Mouse (Mus musculus) liver, embryonic 11.5 days (tissue): Measurements from ENCODE around the gene Best1. TPM values are rescaled to one million over a fixed set of nuclear protein-coding genes. Genes with fewer than 3 reads are reported as not detected.

Source experiments
- ATAC-seq: fragments of 200-750 bp; cut with Nextera tagmentation; replicated peaks from 2 replicates; pipeline ENCODE4 v1.8.0; 2017; ENCODE audit warnings: moderate number of reproducible peaks, mild to moderate bottlenecking, moderate TSS enrichment, moderate library complexity; ENCODE audit not compliant: low FRiP score
- DNase-seq: peaks from one replicate; pipeline ENCODE4 v3.0.0-alpha.2; 2017; ENCODE audit warnings: low spot score
- H3K27ac ChIP-seq: fragments of 300-500 bp; sonication (generic); 2 replicates; pipeline ENCODE4 v1.5.1; 2014; ENCODE audit warnings: mild to moderate bottlenecking, low read depth, low read length, control low read depth
- H3K27me3 ChIP-seq: fragments of 300-500 bp; sonication (generic); replicated peaks from 2 replicates; pipeline ENCODE4 v1.6.1; 2014; ENCODE audit warnings: low read length, mixed read lengths; ENCODE audit not compliant: control insufficient read depth, insufficient read depth
- H3K36me3 ChIP-seq: fragments of 300-500 bp; sonication (generic); 2 replicates; pipeline ENCODE4 v1.6.1; 2014; ENCODE audit warnings: mild to moderate bottlenecking, low read length, moderate library complexity, mixed read lengths; ENCODE audit not compliant: control insufficient read depth, insufficient read depth
- H3K4me1 ChIP-seq: fragments of 300-500 bp; sonication (generic); replicated peaks from 2 replicates; pipeline ENCODE4 v1.6.1; 2014; ENCODE audit warnings: low read length, mixed read lengths; ENCODE audit not compliant: control insufficient read depth, insufficient read depth
- H3K4me2 ChIP-seq: fragments of 300-500 bp; sonication (generic); 2 replicates; pipeline ENCODE4 v1.6.1; 2014; ENCODE audit warnings: mild to moderate bottlenecking, control low read depth, moderate library complexity
- H3K4me3 ChIP-seq: fragments of 300-500 bp; sonication (generic); 2 replicates; pipeline ENCODE4 v1.5.1; 2014; ENCODE audit warnings: low read depth, low read length, control low read depth
- H3K9ac ChIP-seq: fragments of 300-500 bp; sonication (generic); 2 replicates; pipeline ENCODE4 v1.6.1; 2014; ENCODE audit warnings: low read depth, low read length, control low read depth
- H3K9me3 ChIP-seq: fragments of 300-500 bp; sonication (generic); 2 replicates; pipeline ENCODE4 v1.6.1; 2016; ENCODE audit warnings: low read length, inconsistent platforms, mixed read lengths; ENCODE audit not compliant: control insufficient read depth
- WGBS: fragments of 180-500 bp; shearing (Covaris S2); extraction: QIAGEN DNeasy Blood & Tissue Kit; methylation state at CpG from one replicate; pipeline ENCODE4 v1.1.7; 2014; 5-methylcytosine and 5-hydroxymethylcytosine counted together
- polyA plus RNA-seq: library from polyadenylated mRNA; unstranded; fragments of >200 nt; fragmentation: Nextera tagmentation; extraction: Ambion mirVana; gene quantifications from 2 replicates; pipeline ENCODE4 v1.2.1, GENCODE M21; 2014

Best1 gene
- polyA plus RNA-seq, 1 experiment from 2014 or later, result 0.59 TPM

DNA sequence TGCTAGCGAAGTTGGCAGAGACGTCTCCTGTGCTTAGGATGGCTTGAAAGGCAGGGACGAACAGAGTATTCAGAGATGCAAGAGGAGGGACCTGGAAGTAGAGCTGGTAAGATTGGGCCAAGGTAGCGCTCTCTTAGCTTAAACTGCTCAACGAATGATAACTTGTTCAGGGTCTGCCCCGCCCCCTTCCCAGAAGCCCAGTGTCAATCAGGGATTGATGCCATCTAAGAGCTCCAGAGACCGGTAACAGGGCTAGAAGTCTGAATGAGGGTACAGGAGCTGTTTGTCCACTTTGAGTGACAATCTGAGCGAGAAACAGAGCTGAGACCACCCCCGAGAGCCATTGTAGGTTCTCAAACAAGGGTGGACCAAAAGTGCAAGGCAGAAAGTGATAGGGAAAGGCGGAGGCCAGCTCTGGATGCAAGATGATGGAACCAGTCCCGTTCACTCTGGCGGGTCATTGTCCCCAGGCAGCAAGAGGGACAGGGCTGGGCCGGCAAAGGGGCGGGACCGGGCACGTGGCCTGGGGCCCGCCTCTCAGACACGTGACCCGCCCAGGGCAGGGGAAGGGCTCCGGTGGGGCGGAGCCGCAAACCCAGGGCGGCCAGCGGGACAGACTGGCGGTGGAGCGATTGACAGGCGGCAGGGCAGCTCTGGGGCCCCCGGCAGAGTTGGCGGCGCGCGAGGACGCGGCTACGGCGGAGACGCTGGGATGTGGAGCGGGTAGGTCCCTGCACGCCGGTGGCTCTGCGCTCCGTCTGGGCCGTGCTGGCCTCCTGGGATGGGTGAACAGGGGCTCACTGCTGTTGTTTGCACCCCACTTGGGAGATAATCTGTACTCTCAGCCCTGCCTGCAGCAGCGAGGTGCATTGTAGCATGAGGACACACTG, 16.4 kb upstream of the Best1 start:
- 6% methylated on average over 44 of the region's 44 CpGs for WGBS
- peak; percentile 93 for DNase-seq
- peak; percentile 86 for ATAC-seq
- H3K9me3 ChIP-seq, result no peaks in the 10 kb centered on the region
- H3K4me3 ChIP-seq, result peak overlapping the region; percentile 69
- H3K4me2 ChIP-seq, result peak overlapping the region; percentile 100
- H3K27me3 ChIP-seq, result no peaks in the 10 kb centered on the region
- H3K9ac ChIP-seq, result peak overlapping the region; percentile 74
- H3K27ac ChIP-seq, result peak overlapping the region; percentile 95
- H3K36me3 ChIP-seq, result no peaks in the 10 kb centered on the region
- H3K4me1 ChIP-seq, result peaks cover 82% of the 10 kb centered on the region

GRCm38 (mm10) chr19:10016151-10016550, 14.7 kb upstream of the Best1 start:
- H3K4me3 ChIP-seq, result peak overlapping the region; percentile 69
- no peaks in the 10 kb centered on the region for H3K36me3 ChIP-seq
- H3K4me2 ChIP-seq, result peak overlapping the region; percentile 100
- WGBS, result 52% methylated on average over 4 of the region's 4 CpGs
- H3K9ac ChIP-seq, result peak overlapping the region; percentile 74
- H3K4me1 ChIP-seq, result peaks cover 77% of the 10 kb centered on the region
- no peaks in the 10 kb centered on the region for H3K27me3 ChIP-seq
- ATAC-seq (no peak), DNase-seq (no peak)
- H3K27ac ChIP-seq, result peak overlapping the region; percentile 95
- no peaks in the 10 kb centered on the region for H3K9me3 ChIP-seq

GRCm38 (mm10) chr19:10015442-10015841, 14.0 kb upstream of the Best1 start:
- no peaks in the 10 kb centered on the region for H3K9me3 ChIP-seq
- DNase-seq (no peak), ATAC-seq (no peak)
- H3K36me3 ChIP-seq, result no peaks in the 10 kb centered on the region
- peak overlapping the region; percentile 95 for H3K27ac ChIP-seq
- H3K4me1 ChIP-seq, result peaks cover 70% of the 10 kb centered on the region
- no peaks in the 10 kb centered on the region for H3K27me3 ChIP-seq
- peak overlapping the region; percentile 69 for H3K4me3 ChIP-seq
- H3K9ac ChIP-seq, result peak overlapping the region; percentile 74
- WGBS, result 31% methylated on average over 4 of the region's 4 CpGs
- H3K4me2 ChIP-seq, result peak overlapping the region; percentile 100

GRCm38 (mm10) chr19:10014824-10015223, 13.4 kb upstream of the Best1 start:
- Histone ChIP-seq H3K27me3 (no peaks in the 10 kb centered on the region), H3K4me2 (peak overlapping the region; percentile 100), H3K9me3 (no peaks in the 10 kb centered on the region), H3K4me1 (peaks cover 75% of the 10 kb centered on the region), H3K36me3 (no peaks in the 10 kb centered on the region), H3K4me3 (peak overlapping the region; percentile 69), H3K9ac (peak overlapping the region; percentile 74), H3K27ac (peak overlapping the region; percentile 95)
- DNase-seq (peak; percentile 67), ATAC-seq (peak; percentile 80)
- WGBS, result 28% methylated on average over 13 of the region's 13 CpGs

DNA sequence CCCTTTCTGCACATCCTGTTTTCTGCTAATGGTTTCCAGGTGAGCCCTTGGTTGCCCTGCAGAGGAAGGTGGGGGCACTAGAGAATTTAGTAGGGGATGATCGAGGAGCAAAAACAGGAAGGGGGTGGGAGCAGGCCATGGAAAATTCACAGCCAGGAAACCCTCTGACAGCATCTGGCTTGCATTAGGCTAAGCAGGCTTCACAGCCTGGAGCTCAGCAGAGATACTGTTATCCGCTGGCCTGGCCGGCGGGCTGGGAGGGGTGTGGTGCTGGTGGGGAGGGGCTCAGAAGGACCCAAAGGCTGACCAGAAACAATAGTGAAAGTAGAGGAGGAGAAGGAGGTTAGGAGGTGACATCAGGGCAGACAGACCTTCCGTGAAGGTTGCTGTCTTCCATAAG, 12.5 kb upstream of the Best1 start:
- WGBS, result 18% methylated on average over 5 of the region's 5 CpGs
- Histone ChIP-seq H3K4me1 (peaks cover 66% of the 10 kb centered on the region), H3K27ac (peak overlapping the region; percentile 95), H3K9me3 (no peaks in the 10 kb centered on the region), H3K4me3 (peak overlapping the region; percentile 69), H3K36me3 (no peaks in the 10 kb centered on the region), H3K27me3 (no peaks in the 10 kb centered on the region), H3K9ac (peak overlapping the region; percentile 74; the same call in 1 of the 2 replicates), H3K4me2 (peak overlapping the region; percentile 100)
- peak; percentile 67 for DNase-seq
- peak; percentile 60 for ATAC-seq

DNA sequence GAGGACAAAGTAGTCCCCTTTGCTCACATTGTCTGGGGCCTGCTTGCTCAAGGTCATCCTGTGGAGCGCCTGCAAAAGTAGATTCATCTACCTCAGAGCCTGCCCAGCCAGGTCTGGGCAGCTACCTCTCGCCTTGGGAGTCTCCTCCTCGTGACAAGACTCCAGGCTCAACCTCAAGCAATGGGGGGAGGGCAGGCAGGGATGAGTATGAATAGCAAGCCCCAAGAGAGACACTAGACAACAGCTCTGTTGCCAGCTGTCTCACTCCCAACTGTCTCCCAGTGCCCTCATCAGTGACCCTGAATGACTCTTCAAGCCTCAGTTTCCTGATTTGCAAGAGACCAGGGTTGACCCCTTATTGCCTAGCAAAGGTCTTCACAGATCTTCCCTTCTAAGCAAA, 11.9 kb upstream of the Best1 start:
- 41% methylated on average over 3 of the region's 3 CpGs for WGBS
- Histone ChIP-seq H3K27ac (peak overlapping the region; percentile 95), H3K4me1 (peaks cover 60% of the 10 kb centered on the region), H3K4me3 (no peak overlapping the region), H3K9me3 (no peaks in the 10 kb centered on the region), H3K27me3 (no peaks in the 10 kb centered on the region), H3K9ac (peak overlapping the region; percentile 44), H3K4me2 (peak overlapping the region; percentile 100; the same call in 1 of the 2 replicates), H3K36me3 (no peaks in the 10 kb centered on the region)
- no peak for DNase-seq
- no peak for ATAC-seq

DNA sequence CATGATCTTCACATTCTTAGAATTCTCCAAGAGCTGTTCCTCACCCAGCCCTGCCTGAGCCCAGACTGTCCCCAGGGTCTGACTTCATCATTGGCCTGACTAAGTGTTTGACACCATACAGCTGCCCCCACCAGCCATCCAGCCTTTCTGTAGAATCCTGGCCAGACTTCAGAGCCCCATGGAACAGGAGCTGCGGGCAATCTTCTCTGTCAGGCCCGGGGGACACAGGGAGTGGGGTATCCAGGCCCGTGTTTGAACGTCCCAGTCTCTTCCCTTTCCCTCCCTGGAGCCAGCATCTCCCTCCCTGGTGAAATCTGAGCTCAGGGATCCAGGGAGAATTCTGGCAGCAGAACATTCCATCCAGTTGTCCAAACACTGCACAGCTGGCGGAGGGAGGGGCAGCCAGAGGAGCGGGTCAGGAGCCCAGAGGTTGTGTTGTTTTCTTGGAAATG, 11.4 kb upstream of the Best1 start:
- 47% methylated on average over 6 of the region's 6 CpGs for WGBS
- Histone ChIP-seq H3K27ac (peak overlapping the region; percentile 95), H3K9ac (peak overlapping the region; percentile 44; the same call in 1 of the 2 replicates), H3K4me1 (peaks cover 58% of the 10 kb centered on the region), H3K4me2 (peak overlapping the region; percentile 10; the same call in 1 of the 2 replicates), H3K36me3 (no peaks in the 10 kb centered on the region), H3K9me3 (no peaks in the 10 kb centered on the region), H3K27me3 (no peaks in the 10 kb centered on the region), H3K4me3 (no peak overlapping the region)
- DNase-seq (no peak), ATAC-seq (no peak)

GRCm38 (mm10) chr19:10011408-10011807, 10.0 kb upstream of the Best1 start:
- Histone ChIP-seq H3K4me2 (no peak overlapping the region), H3K27me3 (no peaks in the 10 kb centered on the region), H3K4me1 (peaks cover 43% of the 10 kb centered on the region), H3K9me3 (no peaks in the 10 kb centered on the region), H3K27ac (no peak overlapping the region), H3K9ac (no peak overlapping the region), H3K4me3 (no peak overlapping the region), H3K36me3 (no peaks in the 10 kb centered on the region)
- 68% methylated on average over 1 of the region's 1 CpGs for whole genome bisulfite sequencing
- ATAC-seq (no peak), DNase-seq (no peak)
